Mouse (Mus musculus) frontal cortex, postnatal 36 days (tissue): ENCODE data around the gene Ctsl.

Experiments
- DNase-seq, 2 experiments: peaks; one replicate each; pipeline ENCODE4 v3.0.0; 2022; ENCODE audit warnings: low spot score in 2 of 2

Gene Ctsl

DNA sequence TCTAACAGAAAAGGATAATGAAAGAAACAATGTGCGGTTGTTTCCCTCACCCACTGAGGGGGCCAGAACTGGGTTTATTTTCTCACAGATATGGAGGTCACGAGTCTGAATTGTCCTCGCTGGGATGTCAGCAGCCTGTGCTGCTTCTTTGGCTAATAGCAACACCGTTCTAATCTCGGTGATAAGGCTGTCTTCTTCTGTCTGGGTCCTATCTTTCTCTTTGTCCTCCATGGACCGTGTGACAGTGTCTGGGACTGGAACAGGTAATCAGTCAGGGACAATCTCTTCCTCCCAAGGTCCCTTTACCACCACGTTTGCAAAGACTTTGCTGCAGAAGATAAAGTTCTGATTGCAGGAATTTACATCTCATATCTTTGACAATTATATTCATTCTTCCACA is 4.5 kb upstream of the Ctsl start:
- no peak for DNase-seq

DNA sequence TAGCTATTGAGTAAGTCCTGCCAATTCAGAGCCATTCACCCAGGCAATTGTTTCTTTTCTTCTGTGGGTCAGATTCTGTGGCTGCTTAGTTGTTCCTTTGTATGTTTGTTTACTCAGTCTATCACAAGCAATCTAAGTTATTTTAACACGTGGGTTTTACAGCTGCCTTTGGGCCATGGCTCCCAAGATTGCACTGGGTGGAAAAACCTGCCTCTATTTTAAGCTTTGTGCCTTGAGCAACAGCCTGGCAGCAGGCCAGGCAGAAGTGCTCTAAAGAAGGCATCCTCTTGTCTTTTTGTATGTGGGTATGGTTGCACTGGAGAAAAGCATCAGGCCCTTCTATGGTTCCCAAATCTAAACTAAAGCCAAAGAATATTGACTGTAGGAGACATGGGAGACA is 3.0 kb upstream of the Ctsl start:
- DNase-seq = peak in 1 of 2 experiments; percentile 31

DNA sequence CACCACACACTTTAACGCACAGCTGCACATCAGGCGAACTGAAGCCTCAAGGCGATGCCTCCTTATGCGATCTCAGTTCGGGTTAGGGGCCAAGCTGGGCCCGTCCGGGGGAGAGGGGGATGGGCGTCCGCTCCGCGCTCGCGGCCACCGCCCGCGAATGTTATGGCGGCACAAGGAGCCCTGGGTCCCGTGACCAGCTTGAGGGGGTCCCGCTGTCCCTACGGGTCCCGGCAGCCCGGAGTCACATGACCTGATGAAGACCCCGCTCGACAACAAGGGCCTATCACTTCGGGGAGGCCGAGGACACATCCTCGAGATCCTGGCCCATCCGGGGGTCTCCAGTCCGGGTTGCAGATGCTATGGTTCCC is 901 bp downstream of the Ctsl start:
- DNase-seq = no peak

DNA sequence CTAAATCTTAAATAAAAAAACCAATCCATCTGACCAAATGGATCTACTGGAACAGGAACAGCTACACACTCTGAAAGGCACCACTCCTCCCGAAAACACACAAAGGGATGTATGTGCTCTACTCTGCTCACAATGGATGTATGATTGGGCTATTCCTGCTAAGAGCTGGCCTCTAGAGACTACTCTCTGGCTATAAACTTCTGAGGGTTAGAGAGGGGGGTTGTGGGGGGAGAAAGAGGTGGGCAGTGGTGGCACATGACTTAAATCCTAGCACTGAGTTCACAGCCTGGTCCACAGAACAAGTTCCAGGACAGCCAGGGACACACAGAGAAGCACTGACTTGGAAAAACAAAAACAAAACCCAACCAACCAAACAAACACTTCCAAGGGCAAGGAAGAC is 2.1 kb downstream of the Ctsl start:
- DNase-seq = no peak

DNA sequence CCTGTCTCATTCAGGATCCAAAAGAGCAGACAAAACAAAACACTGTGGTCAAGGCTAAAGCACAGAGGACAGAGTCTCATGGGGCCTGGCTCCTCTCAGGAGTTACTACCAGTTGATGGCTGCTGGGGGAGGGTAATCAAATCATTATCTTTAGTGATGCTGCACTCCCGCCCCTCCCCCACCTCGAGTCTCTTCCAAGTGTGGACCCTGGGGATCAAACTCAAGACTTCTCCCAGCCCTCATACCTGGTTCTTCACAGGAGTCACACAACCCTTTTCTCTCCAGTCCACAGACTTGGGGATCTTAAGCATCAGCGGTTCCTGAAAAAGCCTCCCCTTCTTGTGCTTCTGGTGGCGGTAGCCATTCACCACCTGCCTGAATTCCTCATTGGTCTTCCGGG is 3.1 kb downstream of the Ctsl start:
- DNase-seq = no peak

DNA sequence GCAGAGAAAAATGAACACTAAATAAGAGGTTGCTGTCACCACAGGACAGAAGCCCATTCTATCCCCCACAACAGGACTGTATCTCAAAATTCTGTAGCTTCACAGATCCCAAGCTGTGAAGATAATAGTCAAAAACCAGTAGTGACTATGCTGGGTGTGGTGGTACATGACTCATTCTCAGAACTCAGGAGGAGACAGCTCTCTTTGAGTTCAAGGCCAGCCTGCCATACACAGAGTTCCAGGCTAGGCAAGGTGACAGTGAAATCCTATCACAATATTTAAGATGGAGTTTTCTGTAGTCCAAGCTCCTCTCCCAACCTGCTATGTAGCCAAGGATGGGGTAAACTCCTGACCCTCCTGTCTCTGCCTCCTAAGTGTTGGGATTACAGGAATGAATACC is 5.4 kb downstream of the Ctsl start:
- DNase-seq = no peak

DNA sequence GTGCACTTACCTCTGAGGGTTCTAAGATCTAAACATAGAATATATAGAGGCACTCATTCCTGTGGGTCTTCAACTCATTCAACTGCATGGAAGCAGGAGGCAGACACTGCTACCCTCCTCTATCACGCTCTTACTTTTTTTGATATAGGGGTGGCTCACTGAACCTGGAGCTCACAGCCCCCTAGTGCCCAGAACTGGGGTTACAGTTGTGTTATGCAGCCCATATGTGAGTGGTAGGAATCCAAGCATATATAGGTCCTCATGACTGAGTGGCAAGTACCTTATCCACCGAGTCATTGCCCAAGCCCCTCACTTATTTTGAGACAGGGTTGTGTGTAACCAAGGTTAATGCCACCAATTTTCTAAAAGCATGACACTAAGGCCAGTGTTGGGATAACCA is 6.4 kb downstream of the Ctsl start:
- peak in 1 of 2 experiments; percentile 22 for DNase-seq

DNA sequence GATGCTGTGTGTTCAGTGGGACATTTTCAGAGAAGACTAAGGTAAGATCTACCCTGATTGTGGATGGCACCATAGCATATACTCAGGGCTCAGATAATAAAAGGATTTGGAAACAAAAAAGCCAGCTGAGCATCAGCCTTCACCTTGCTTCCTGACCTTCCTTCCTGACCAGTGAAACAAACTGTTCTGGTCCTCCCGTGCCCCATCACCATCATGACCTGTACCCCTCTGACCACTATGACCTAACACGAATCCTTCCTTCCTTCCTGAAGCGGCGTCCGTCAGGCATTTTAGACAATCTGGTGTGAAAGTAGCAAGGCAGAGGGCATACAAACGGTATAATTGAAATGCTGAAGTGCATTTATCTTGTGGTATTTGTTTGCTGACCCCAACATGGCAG is 8.6 kb downstream of the Ctsl start:
- no peak for DNase-seq

DNA sequence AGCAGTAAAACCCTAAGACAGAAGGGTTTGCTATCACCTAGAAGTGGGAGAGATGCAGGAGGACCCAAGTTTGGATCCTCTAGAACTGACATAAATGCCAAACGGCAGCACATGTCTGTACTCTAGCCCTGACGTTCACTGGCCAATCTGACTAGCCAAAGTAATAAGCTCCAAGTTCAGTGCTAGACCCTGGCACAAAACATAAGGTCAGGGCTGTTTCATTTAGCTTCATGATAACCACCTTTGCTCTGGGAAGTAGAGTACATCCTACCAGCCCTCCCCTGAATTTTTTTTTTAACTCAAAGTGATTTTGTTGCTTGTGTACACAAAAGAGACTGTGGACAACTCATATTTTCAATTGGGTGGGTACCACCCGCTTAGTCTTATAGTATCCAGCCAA is 9.7 kb downstream of the Ctsl start:
- no peak for DNase-seq

DNA sequence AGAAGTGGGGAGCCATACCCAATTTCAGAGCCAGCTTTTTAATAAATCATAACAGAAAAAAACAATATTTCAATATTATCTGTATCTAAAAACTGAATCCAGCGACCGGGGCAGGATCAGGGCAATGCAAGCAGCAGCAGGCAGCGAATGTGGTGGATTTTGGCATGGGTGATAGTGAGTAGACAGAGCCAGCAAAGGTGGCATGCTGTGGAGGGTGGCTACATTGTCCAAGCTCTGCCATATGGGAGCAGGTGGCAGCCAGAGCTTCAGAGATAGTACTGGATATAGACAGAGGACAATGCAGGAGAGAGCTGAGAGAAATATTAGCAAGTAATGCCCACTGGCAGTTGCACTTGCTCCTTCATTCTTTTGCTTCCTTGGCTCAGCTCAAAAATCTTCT is 11.0 kb downstream of the Ctsl start:
- no peak for DNase-seq

DNA sequence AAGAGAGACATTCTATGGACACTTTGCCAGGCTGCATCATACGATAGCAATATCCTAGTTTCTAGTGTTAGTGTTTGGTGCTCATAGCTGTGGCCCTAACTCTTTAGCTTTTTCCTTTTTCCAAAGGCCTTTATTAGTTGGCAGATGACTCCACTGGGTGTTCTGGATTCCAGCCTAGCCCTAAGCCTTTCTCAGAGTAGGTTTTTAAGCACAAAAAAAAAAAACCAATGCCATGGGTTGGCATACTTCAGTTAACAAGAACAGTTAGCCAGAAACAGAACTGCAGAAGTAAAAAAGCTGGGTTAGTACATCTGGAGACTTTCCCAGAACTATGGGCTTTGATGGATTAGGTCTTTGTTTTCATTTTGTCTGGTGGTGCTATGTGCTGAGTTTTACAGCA is 12.2 kb downstream of the Ctsl start:
- no peak for DNase-seq

DNA sequence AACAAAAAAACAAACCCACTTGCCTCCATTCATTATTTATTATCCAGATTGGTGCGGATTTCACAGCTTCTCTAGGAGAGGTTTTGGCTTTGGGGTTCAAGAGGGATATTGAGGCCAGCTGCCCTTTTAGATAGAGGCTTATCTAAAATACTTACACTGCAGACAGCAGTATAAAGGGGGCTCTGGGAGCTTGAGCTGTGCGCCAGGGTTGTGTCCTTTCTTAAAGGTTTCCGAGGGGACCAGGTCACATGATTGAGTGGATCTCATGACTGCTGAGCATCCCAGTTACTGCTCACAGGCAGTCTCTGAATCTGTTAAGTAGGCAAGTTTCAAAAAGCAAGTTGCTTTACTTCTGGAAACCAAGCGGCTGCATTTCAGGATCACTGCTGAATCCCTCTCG is 13.3 kb downstream of the Ctsl start:
- DNase-seq = no peak

DNA sequence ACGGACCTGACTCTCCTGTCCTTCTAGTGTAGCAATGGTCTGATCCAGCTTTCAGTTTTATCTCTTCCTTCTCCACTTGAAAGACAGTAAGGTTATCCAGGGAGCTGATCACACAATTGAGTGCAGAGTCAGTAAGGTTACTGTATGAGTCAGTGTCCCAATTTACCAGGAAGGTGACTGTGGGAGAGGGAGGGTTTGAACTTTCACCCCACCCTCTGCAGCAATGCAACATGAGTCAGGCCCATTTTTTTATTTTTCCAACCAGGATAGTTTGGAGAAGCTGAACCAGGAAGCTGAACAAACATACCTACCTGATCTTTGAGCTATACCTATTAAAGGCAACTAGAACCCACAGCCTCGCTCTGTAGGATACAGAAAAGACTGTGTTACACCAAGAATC is 21.2 kb downstream of the Ctsl start:
- no peak for DNase-seq

DNA sequence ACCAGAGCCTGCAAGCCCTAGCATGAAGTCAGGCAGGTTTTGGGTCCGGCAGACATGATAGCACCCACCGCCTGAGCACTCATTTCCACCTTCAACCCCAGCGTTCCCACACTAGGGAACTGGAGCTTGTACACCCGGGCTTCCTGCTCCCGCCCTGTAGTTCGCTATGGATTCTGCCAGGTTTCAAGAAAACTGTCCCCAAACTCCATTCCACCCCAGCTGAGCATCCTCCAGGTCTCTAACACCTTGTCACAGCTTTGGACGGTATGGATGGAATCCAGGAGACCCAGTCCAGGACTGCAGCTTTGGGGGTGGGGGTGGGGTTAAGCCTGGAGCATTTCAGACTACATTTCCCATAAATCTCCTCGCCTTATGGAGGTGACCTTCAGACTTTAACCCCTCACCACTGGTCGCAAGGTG is 26.6 kb downstream of the Ctsl start:
- peak; percentile 41 to 50 for DNase-seq

DNA sequence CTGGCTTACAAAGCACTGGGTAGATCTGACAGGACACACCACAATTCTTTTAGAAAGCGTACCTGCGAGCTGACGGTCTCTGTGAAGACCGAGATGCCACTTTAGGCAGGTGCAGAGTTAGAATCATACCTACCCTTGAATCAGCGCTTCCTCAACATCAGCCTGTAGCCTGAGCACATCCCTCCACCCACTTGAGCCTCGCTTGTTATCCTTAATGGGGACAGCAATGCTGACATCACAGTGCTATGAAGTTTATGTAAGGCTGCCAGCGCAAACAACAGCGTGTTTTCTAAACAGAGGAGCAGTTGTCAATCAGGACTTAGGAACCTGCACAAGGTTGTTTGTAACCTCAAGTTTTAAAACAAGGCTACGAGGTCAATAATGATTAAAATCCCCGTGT is 27.1 kb downstream of the Ctsl start:
- DNase-seq = peak; percentile 30 to 56

DNA sequence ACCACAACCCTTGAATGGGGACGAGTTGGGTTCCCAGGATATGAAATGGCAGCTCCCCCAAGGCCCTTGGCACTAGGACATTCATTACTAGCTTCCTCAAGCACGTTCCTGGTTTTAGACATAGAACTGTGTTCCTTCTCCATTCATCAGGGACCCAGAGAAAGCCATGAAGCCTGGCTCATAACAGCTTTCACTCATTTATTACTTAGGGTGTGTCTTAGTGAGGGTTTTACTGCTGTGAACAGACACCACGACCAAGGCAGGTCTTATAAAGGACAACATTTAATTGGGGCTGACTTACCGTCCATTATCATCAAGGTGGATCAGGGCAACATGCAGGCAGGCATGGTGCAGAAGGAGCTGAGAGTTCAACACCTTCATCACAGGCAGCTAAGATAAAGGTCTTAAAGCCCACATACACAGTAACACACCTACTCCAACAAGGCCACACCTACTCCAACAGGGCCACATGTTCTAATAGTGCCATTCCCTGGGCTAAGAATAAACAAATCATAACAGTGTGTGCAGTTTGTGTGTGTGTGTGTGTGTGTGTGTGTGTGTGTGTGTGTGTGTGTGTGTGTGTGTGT is 35.1 kb downstream of the Ctsl start:
- no peak for DNase-seq

DNA sequence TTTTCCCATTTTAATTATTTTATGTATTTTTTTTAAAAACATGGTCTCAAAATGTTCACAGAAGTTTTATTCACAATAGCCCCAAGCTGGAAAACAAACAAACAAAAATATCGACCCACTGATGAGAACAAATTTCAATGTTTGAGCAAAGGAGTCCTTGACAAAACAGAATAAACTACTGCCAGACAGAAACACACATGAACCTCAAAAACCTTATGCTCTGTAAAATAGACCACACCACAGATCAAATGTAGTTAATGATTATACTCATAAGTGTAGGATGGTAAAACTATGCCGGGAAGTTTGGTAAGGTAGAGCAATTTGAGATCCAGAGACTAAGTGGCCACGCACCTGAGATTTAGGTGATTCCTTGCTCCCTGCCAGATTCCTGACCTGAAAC is 37.6 kb downstream of the Ctsl start:
- DNase-seq = no peak

DNA sequence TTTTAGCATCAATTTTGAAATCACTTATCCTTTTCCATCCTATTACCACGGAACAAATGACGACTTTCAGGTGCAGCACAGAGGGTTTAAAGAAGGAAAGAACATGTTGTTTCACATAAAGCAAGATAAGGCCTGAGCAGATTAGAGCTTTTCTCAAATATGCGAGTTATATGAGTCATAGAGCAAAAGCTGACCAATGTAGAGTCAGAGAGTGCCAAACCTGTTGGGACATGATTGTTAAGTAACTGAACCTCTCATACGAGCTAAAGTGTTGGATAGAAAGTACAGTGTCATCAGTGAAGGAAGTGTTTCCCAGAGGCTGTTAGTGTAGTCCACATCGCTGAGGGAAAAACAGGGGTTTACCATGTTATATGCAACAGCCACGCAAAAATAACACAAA is 38.4 kb downstream of the Ctsl start:
- no peak for DNase-seq

DNA sequence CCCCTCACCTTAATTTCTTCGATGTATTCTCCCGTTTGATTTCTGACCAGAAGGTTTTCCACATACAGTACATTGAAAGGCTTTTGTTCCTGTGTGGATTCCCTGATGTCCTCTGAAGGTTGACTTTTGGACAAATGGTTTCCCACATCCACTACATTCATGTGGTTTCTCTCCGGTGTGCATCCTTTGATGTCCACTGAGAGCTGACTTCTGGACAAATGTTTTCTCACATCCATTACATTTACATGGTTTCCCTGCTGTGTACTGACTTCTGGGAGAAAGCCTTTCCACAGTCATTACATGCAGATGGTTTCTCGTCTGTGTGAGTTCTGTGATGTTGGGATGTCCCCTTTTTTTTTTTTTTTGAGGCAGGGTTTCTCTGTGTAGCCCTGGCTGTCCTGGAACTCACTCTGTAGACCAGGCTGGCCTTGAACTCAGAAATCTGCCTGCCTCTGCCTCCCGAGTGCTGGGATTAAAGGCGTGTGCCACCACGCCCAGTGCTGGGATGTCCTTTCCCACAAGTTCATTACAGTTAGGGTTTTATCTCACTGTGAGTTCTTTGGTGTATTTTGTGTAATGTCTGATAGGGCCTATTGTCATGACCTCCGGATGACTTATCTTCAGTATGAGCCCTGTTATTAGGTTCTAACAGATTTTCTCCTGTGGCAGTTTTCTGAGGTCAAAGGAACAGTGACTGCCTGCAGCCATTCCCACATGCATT is 48.0 kb downstream of the Ctsl start:
- no peak for DNase-seq

DNA sequence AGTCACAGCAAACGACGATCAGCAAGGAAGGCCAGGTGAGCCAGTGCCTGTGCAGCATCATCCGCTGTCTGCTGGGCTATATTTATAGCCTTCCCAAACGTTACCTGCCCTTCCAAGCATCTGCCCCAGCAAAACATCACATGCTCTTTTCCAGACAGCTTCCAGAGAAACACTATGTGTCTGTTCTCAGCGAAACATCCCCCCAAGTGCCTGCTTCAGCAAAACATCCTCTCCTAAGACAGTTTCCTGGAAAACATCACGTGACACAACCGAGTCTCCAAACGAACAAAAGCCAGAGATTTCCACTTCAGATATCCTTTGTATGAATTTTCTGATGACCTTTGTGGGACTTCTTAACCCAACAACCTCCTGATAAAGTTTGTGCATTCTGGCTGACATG is 50.4 kb downstream of the Ctsl start:
- no peak for DNase-seq

DNA sequence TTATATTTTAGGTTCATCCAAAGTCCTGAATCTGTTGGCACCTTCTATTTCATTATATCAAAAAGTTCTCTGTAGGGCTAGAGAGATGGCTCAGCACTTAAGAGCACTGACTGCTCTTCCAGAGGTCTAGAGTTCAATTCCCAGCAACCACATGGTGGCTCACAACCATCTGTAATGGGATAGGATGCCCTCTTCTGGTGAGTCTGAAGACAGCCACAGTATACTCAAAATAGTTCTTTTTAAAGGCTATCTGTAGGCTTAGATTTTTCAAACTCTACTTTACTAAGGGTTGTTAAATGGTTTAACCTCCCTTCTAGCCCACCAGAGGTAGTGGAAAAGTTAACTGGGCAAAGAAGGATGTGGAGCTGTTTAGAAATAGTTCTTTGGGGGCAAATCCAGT is 50.9 kb downstream of the Ctsl start:
- DNase-seq = no peak

DNA sequence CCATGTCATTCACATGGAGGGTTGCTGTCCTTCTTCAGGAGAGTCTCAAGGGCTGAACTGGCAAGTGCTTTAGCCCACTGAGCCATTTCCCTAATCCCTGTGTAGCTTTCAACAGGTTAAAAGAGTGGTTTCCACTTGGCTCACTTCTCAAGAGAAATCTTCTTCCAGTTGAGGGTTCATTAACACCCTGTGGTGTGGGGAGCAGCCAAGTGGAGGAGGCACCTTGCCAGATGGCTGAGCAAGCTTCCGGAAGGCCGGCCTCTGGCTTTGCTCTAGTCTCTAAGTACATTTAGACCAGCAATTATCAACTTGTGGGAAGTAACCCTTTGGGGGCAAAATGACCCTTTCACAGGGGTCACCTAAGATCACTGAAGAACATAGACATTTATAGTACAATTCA is 52.3 kb downstream of the Ctsl start:
- peak in 1 of 2 experiments; percentile 30 for DNase-seq

DNA sequence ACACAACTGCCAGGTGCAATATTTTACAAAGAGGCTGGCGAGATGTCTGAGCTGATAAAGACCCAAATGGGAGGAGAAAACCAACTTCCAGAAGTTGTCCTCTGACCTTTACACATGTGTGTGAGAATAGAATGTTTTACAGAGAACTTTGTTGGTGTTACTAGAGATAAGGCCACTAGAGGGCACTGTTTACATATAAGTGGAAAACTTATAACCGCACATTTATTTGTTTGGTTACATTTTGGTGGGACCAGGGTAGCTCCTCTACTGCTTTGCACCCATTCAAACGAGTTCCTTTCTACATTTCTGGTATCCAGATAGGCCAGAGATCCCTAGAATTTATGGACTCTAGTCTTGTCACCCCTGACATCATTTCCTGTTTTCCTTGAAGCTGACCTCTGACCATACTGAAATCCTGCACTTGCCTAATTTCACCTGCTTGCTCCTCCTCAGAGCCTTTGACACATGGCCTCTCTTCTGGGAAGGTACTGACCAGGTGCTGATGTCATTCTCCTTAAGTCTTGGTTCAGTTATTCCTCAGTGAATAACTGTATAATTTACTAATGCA is 55.1 kb downstream of the Ctsl start:
- DNase-seq = peak in 1 of 2 experiments; percentile 34

DNA sequence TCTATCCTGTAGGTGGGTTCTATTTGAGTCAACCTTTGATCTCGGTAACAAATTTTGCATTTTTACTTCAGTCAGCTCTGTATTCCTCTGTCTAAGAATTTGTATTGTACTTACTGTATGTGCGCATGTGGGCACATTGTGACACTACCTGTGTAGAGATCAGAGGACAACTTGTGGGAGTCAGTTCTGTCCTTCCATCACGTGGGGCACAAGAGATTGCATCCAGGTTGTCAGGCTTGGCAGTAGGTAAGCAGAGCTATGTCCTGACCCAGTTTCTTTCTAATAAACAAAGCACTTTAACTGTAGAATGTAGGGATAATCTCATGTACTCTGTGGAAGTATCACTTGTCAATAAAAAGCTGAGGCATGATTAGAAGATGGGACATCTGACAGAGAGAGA is 56.6 kb downstream of the Ctsl start:
- no peak for DNase-seq
